Comparison of ENCODE assay signal across 17 mouse cellular contexts in the genomic region with DNA sequence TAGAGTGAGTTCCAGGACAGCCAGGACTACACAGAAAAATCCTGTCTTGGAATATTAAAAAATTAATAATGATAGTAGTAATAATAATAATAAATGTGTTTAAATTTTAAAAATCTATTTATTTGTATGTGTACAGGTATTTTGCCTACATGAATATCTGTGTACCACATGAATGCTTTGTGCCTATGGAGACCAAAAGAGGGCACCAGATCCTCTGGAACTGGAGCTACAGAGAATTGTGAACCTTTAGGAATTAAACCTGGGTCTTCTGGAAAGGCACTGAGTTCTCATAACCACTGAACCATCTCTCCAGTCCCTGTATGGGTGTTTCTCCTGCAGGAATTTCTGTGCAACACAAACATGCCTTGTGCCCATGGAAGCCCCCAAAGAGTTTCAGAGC. TPM values are rescaled to one million over a fixed set of nuclear protein-coding genes. Genes with fewer than 3 reads are reported as not detected.
DNase-seq lines count a peak whose midpoint lies in the region; ATAC-seq and TF ChIP-seq lines count a peak whose summit lies in the region.
"Had no signal": no experiment of that assay in that cellular context is flagged by ENCODE, and none has a peak within 500 bp of the region (broad histone marks: within the 10 kb centered on the region; RNA-seq: fewer than 3 reads in every experiment).

No protein-coding gene starts in this region.

- H3K36me3 ChIP-seq in forebrain, postnatal 0 days (ENCODE audit: insufficient read depth): no peaks in the 10 kb centered on the region
- no peaks in the 10 kb centered on the region for H3K36me3 ChIP-seq in forebrain, embryonic 13.5 days (ENCODE audit: poor library complexity, severe bottlenecking)
- H3K36me3 ChIP-seq in kidney, embryonic 14.5 days (ENCODE audit: control insufficient read depth, insufficient read depth, low read length): no peaks in the 10 kb centered on the region
- H3K36me3 ChIP-seq: limb, embryonic 13.5 days; midbrain, embryonic 12.5 days had no signal

- H3K9ac ChIP-seq in forebrain, postnatal 0 days: no peak overlapping the region
- H3K9ac ChIP-seq in forebrain, embryonic 13.5 days: no peak overlapping the region
- H3K9ac ChIP-seq in kidney, embryonic 14.5 days (ENCODE audit: low read depth, low read length): no peak overlapping the region
- H3K9ac ChIP-seq: hindbrain, embryonic 14.5 days; limb, embryonic 13.5 days; midbrain, embryonic 12.5 days had no signal

- no peak for ATAC-seq in forebrain, postnatal 0 days
- ATAC-seq in forebrain, embryonic 13.5 days: no peak
- ATAC-seq in kidney, embryonic 14.5 days (ENCODE audit: low FRiP score, low TSS enrichment): no peak
- no peak for ATAC-seq in inflammation-experienced regulatory T-cells, adult 6 months
- ATAC-seq: activated CD4-positive, CD25-positive, alpha-beta regulatory T cell, adult 4 months had no signal

- H3K9me3 ChIP-seq in forebrain, postnatal 0 days (ENCODE audit: low read length): no peaks in the 10 kb centered on the region
- H3K9me3 ChIP-seq in forebrain, embryonic 13.5 days (replicated peaks): no peaks in the 10 kb centered on the region
- no peaks in the 10 kb centered on the region for H3K9me3 ChIP-seq in kidney, embryonic 14.5 days (ENCODE audit: control insufficient read depth, low read length)
- H3K9me3 ChIP-seq: limb, embryonic 13.5 days; midbrain, embryonic 12.5 days had no signal

- TF ChIP-seq CTCF in forebrain, postnatal 0 days (IDR thresholded peaks at IDR 0.05; ENCODE audit: low read depth): peak; percentile 54

- no peaks in the 10 kb centered on the region for H3K4me1 ChIP-seq in forebrain, postnatal 0 days (ENCODE audit: insufficient read depth)
- peaks cover 17% of the 10 kb centered on the region for H3K4me1 ChIP-seq in forebrain, embryonic 13.5 days
- no peaks in the 10 kb centered on the region for H3K4me1 ChIP-seq in kidney, embryonic 14.5 days (ENCODE audit: control insufficient read depth, insufficient read depth, low read length)
- H3K4me1 ChIP-seq: midbrain, embryonic 12.5 days had no signal

- DNase-seq in forebrain, postnatal 0 days: no peak
- DNase-seq in kidney, postnatal 36 days: peak; percentile 39 to 40
- peak; percentile 31 for DNase-seq in retina, postnatal 1 day
- no peak for DNase-seq in retina, embryonic 14.5 days (ENCODE audit: low spot score)
- DNase-seq: cerebellum, adult 18-20 months had no signal

- H3K4me3 ChIP-seq in forebrain, postnatal 0 days (ENCODE audit: low read depth, low read length): no peak overlapping the region
- no peak overlapping the region for H3K4me3 ChIP-seq in forebrain, embryonic 13.5 days
- H3K4me3 ChIP-seq in kidney, embryonic 14.5 days (ENCODE audit: low read length): no peak overlapping the region
- H3K4me3 ChIP-seq: erythroblast, embryonic 14.5 days; limb, embryonic 13.5 days; midbrain, embryonic 12.5 days had no signal

- no peak overlapping the region for H3K4me2 ChIP-seq in forebrain, postnatal 0 days (ENCODE audit: low read depth)
- no peak overlapping the region for H3K4me2 ChIP-seq in forebrain, embryonic 13.5 days
- no peak overlapping the region for H3K4me2 ChIP-seq in kidney, embryonic 14.5 days (replicated peaks; ENCODE audit: low read depth, low read length)
- H3K4me2 ChIP-seq: hindbrain, embryonic 14.5 days; limb, embryonic 13.5 days; midbrain, embryonic 12.5 days had no signal

- H3K27ac ChIP-seq in forebrain, postnatal 0 days (ENCODE audit: low read depth, low read length): no peak overlapping the region
- no peak overlapping the region for H3K27ac ChIP-seq in forebrain, embryonic 13.5 days
- no peak overlapping the region for H3K27ac ChIP-seq in kidney, embryonic 14.5 days (ENCODE audit: low read depth, low read length)
- H3K27ac ChIP-seq: hindbrain, embryonic 14.5 days; limb, embryonic 13.5 days; midbrain, embryonic 12.5 days had no signal

- H3K27me3 ChIP-seq in forebrain, postnatal 0 days (ENCODE audit: insufficient read depth, low read length): no peaks in the 10 kb centered on the region
- H3K27me3 ChIP-seq in forebrain, embryonic 13.5 days: no peaks in the 10 kb centered on the region
- H3K27me3 ChIP-seq in kidney, embryonic 14.5 days (ENCODE audit: control insufficient read depth, insufficient read depth, low read length): no peaks in the 10 kb centered on the region
- H3K27me3 ChIP-seq: limb, embryonic 13.5 days; midbrain, embryonic 12.5 days had no signal

RNA-seq across cellular contexts. Expression of a gene that starts 15.3 kb away (rescaled TPM):
- total RNA-seq in forebrain, postnatal 0 days (2014; rRNA removed): 0.15 TPM in 1 of 2 replicates, not detected in the other
- 0.10 TPM in 1 of 2 replicates, not detected in the other for polyA plus RNA-seq in forebrain, postnatal 0 days (2015; fragmentation: Nextera tagmentation; extraction: Ambion mirVana)
- not detected in 2 replicates for polyA plus RNA-seq in forebrain, embryonic 13.5 days (2015; fragmentation: Nextera tagmentation; extraction: Ambion mirVana)
- not detected in 2 replicates for polyA plus RNA-seq in kidney, embryonic 14.5 days (2014; fragmentation: Nextera tagmentation; extraction: Ambion mirVana)
- polyA plus RNA-seq in inflammation-experienced regulatory T-cells, adult 6 months (2017; shearing (Covaris generic)): not detected
- total RNA-seq: gastrocnemius, postnatal 4 days had no signal
- polyA plus RNA-seq: erythroblast, embryonic 14.5 days; heart, embryonic 14.5 days; limb, embryonic 13.5 days; midbrain, embryonic 12.5 days; neural tube, embryonic 11.5 days; stomach, embryonic 14.5 days had no signal

RNA-seq across cellular contexts. Expression of a gene that starts 29.4 kb away (rescaled TPM):
- total RNA-seq in forebrain, postnatal 0 days (2014; rRNA removed): 5.5 and 9.5 TPM in 2 replicates
- polyA plus RNA-seq in forebrain, postnatal 0 days (2015; fragmentation: Nextera tagmentation; extraction: Ambion mirVana): 8.8 and 9.7 TPM in 2 replicates
- 19.4 and 19.8 TPM in 2 replicates for polyA plus RNA-seq in forebrain, embryonic 13.5 days (2015; fragmentation: Nextera tagmentation; extraction: Ambion mirVana)
- polyA plus RNA-seq in kidney, embryonic 14.5 days (2014; fragmentation: Nextera tagmentation; extraction: Ambion mirVana): 33.0 and 49.5 TPM in 2 replicates
- 10 to 100 TPM; 14.4 to 23.5 (median 22.0) TPM for polyA plus RNA-seq in inflammation-experienced regulatory T-cells, adult 6 months (2017; shearing (Covaris generic))

Comparison
In these comparisons a context has a peak if more than half of its experiments do, and no peak if none do; other contexts are left out.
1. DNase-seq: peak in kidney, postnatal 36 days (2 of 2) and retina, postnatal 1 day (single experiment); none in forebrain, postnatal 0 days (single experiment) and retina, embryonic 14.5 days (single experiment).